9 mouse cellular contexts compared by ENCODE assay signal in the genomic region with DNA sequence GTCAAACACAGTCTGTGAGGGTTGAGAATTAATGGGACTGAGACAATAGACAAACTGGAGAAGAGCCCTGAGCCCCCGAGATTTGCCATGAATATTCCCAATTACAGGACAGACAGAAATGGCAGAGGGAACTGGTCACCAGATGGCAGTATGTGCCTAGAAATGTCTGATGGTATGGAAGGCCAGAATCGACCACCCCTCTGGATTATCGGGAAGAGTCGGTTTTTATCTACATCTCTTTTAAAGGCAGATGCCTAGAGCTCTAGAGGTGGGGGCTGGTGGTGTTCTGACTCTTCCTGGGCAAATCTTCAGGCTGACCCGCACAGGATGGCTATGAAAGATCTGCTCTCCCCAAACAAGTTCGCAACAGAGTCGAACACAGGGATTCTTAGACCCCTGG. TPM values are rescaled to one million over a fixed set of nuclear protein-coding genes. Genes with fewer than 3 reads are reported as not detected.
DNase-seq lines count a peak whose midpoint lies in the region; ATAC-seq and TF ChIP-seq lines count a peak whose summit lies in the region.
"Had no signal": no experiment of that assay in that cellular context is flagged by ENCODE, and none has a peak within 500 bp of the region (broad histone marks: within the 10 kb centered on the region; RNA-seq: fewer than 3 reads in every experiment).

No protein-coding gene starts in this region.

- no peaks in the 10 kb centered on the region for H3K36me3 ChIP-seq in liver, adult 2 months (ENCODE audit: control insufficient read depth, insufficient read depth, low read length)
- no peaks in the 10 kb centered on the region for H3K36me3 ChIP-seq in forebrain, embryonic 12.5 days (replicated peaks)
- no peaks in the 10 kb centered on the region for H3K36me3 ChIP-seq in limb, embryonic 11.5 days (ENCODE audit: control insufficient read depth, insufficient read depth, low read length)

- DNase-seq in adrenal gland, postnatal 10 days, result peak; percentile 21
- no peak for DNase-seq in adrenal gland, adult (ENCODE audit: inconsistent age in 2 of 2, low spot score in 1 of 2)
- no peak for DNase-seq in liver, adult 2 months (ENCODE audit: extremely low read depth, low read depth, low spot score)
- no peak for DNase-seq in liver
- DNase-seq in limb, embryonic 11.5 days (ENCODE audit: low spot score), result peak; percentile 66
- DNase-seq in right cerebral cortex, postnatal 4 days, result peak; percentile 67
- no peak for DNase-seq in spleen, postnatal 14 days (ENCODE audit: low spot score in 2 of 2)

- H3K9ac ChIP-seq in liver, adult 2 months (ENCODE audit: low read depth, low read length), result no peak overlapping the region
- no peak overlapping the region for H3K9ac ChIP-seq in forebrain, embryonic 12.5 days
- H3K9ac ChIP-seq in limb, embryonic 11.5 days (ENCODE audit: low read length), result no peak overlapping the region

- no peak overlapping the region for H3K27ac ChIP-seq in liver, adult 2 months (replicated peaks; ENCODE audit: insufficient read depth, low read depth, low read length)
- H3K27ac ChIP-seq in forebrain, embryonic 12.5 days, result no peak overlapping the region
- H3K27ac ChIP-seq in limb, embryonic 11.5 days (replicated peaks; ENCODE audit: low read depth, low read length), result no peak overlapping the region

- H3K4me1 ChIP-seq in liver, adult 2 months (ENCODE audit: control insufficient read depth, insufficient read depth, low read length), result no peaks in the 10 kb centered on the region
- peaks cover 3% of the 10 kb centered on the region; the same call in 1 of the 2 replicates for H3K4me1 ChIP-seq in forebrain, embryonic 12.5 days
- H3K4me1 ChIP-seq in limb, embryonic 11.5 days (ENCODE audit: control insufficient read depth, insufficient read depth, low read length), result no peaks in the 10 kb centered on the region

- H3K27me3 ChIP-seq in liver, adult 2 months (ENCODE audit: control insufficient read depth, insufficient read depth, low read length), result no peaks in the 10 kb centered on the region
- H3K27me3 ChIP-seq in forebrain, embryonic 12.5 days, result peaks cover 16% of the 10 kb centered on the region; the same call in 1 of the 2 replicates
- no peaks in the 10 kb centered on the region for H3K27me3 ChIP-seq in limb, embryonic 11.5 days (ENCODE audit: control insufficient read depth, insufficient read depth, low read length)

- no peak overlapping the region for H3K4me2 ChIP-seq in forebrain, embryonic 12.5 days
- H3K4me2 ChIP-seq in limb, embryonic 11.5 days (ENCODE audit: low read depth, severe bottlenecking), result no peak overlapping the region

- TF ChIP-seq CTCF in liver, adult 2 months (IDR thresholded peaks at IDR 0.05; ENCODE audit: low read depth, low read length), result peak; percentile 37; the same call in 1 of the 2 replicates

- no peaks in the 10 kb centered on the region for H3K79me2 ChIP-seq in liver, adult 2 months (ENCODE audit: control insufficient read depth, insufficient read depth, low read length)

- 29% methylated on average over 7 of the region's 7 CpGs for WGBS in liver, adult 2 months
- WGBS in forebrain, embryonic 12.5 days, result 27% methylated on average over 7 of the region's 7 CpGs
- WGBS in limb, embryonic 11.5 days, result 36% methylated on average over 7 of the region's 7 CpGs

- no peak for TF ChIP-seq POLR2A in liver, adult 2 months (IDR thresholded peaks at IDR 0.05; ENCODE audit: extremely low read depth, insufficient read depth, low read length)

- ATAC-seq in forebrain, embryonic 12.5 days (ENCODE audit: low FRiP score), result peak; percentile 46; the same call in 1 of the 2 replicates
- ATAC-seq in limb, embryonic 11.5 days (ENCODE audit: insufficient number of reproducible peaks, low FRiP score, low TSS enrichment, low read depth), result no peak

- H3K9me3 ChIP-seq in forebrain, embryonic 12.5 days, result no peaks in the 10 kb centered on the region
- no peaks in the 10 kb centered on the region for H3K9me3 ChIP-seq in limb, embryonic 11.5 days (ENCODE audit: control insufficient read depth, low read length)

- H3K4me3 ChIP-seq in liver, adult 2 months (ENCODE audit: insufficient read depth, low read depth, low read length), result no peak overlapping the region
- no peak overlapping the region for H3K4me3 ChIP-seq in forebrain, embryonic 12.5 days (replicated peaks)
- H3K4me3 ChIP-seq in limb, embryonic 11.5 days (ENCODE audit: low read depth, low read length), result no peak overlapping the region
- H3K4me3 ChIP-seq: erythroblast, embryonic 14.5 days had no signal

RNA-seq across cellular contexts. Expression of a gene that starts 17.9 kb away (rescaled TPM):
- total RNA-seq in adrenal gland, postnatal 10 days (2021), result 10 to 100 TPM; 79.5 to 80.5 TPM
- 14.3 TPM in 2 replicates for total RNA-seq in liver, adult 2 months (2014; rRNA removed)
- polyA plus RNA-seq in liver, adult 2 months (2012; rRNA removed), result 12.3 and 13.2 TPM in 2 replicates
- 85.7 and 92.1 TPM in 2 replicates for polyA plus RNA-seq in forebrain, embryonic 12.5 days (2016; fragmentation: Nextera tagmentation; extraction: Ambion mirVana)
- 94.6 and 103 TPM in 2 replicates for polyA plus RNA-seq in limb, embryonic 11.5 days (2014; fragmentation: Nextera tagmentation; extraction: Ambion mirVana)

Comparison
In these comparisons a context has a peak if more than half of its experiments do, and no peak if none do; other contexts are left out.
1. DNase-seq: peak in adrenal gland, postnatal 10 days (single experiment), limb, embryonic 11.5 days (single experiment) and right cerebral cortex, postnatal 4 days (single experiment); none in adrenal gland, adult (0 of 2), liver, adult 2 months (single experiment), liver (single experiment) and spleen, postnatal 14 days (0 of 2).